Mouse (Mus musculus) MEL (cell line): ENCODE measurements around the gene Zfp790. TPM values are rescaled to one million over a fixed set of nuclear protein-coding genes. Genes with fewer than 3 reads are reported as not detected.

Source experiments
- DNase-seq: peaks from one replicate; pipeline ENCODE4 v3.0.0; 2011; ENCODE audit warnings: low read depth, low spot score
- H3K27ac ChIP-seq: 2 replicates; pipeline ENCODE4 v1.5.1; 2012; ENCODE audit warnings: low read depth, mild to moderate bottlenecking, control low read depth, low read length, moderate library complexity; ENCODE audit not compliant: control insufficient read depth
- H3K27me3 ChIP-seq, 2 experiments: fragments of 150-350 bp in 1 of 2; sonication (generic) in 1 of 2; 2 replicates each; pipeline ENCODE4 v1.6.1; 2012; ENCODE audit warnings: low read length in 2 of 2, mild to moderate bottlenecking in 2 of 2, improper control_type of control experiment in 1 of 2, moderate library complexity in 1 of 2; ENCODE audit not compliant: insufficient read depth in 2 of 2, control insufficient read depth in 1 of 2
- H3K36me3 ChIP-seq, 2 experiments: 2 replicates each; pipeline ENCODE4 v1.6.1; 2012 to 2014; ENCODE audit warnings: low read length in 2 of 2, improper control_type of control experiment in 1 of 2, inconsistent platforms in 1 of 2, mild to moderate bottlenecking in 1 of 2; ENCODE audit not compliant: insufficient read depth in 2 of 2, control insufficient read depth in 1 of 2
- H3K4me1 ChIP-seq, 2 experiments: fragments of 150-350 bp in 1 of 2; sonication (generic) in 1 of 2; 2 replicates each; pipeline ENCODE4 v1.6.1; 2012; ENCODE audit warnings: low read length in 2 of 2, improper control_type of control experiment in 1 of 2, mild to moderate bottlenecking in 1 of 2; ENCODE audit not compliant: insufficient read depth in 2 of 2, control insufficient read depth in 1 of 2
- H3K4me3 ChIP-seq, 2 experiments: fragments of 150-350 bp in 1 of 2; sonication (generic) in 1 of 2; 2 replicates each; pipeline ENCODE4 v1.5.1; 2012; ENCODE audit warnings: low read depth in 2 of 2, low read length in 2 of 2, mild to moderate bottlenecking in 2 of 2, moderate library complexity in 2 of 2, control low read depth in 1 of 2, improper control_type of control experiment in 1 of 2; ENCODE audit not compliant: control insufficient read depth in 1 of 2, insufficient read depth in 1 of 2
- H3K79me2 ChIP-seq: 2 replicates; pipeline ENCODE4 v1.6.1; 2012; ENCODE audit warnings: mild to moderate bottlenecking, low read length, moderate library complexity; ENCODE audit not compliant: control insufficient read depth, poor library complexity, insufficient read depth
- H3K9ac ChIP-seq: 2 replicates; pipeline ENCODE4 v1.6.1; 2012; ENCODE audit warnings: low read depth, mild to moderate bottlenecking, control low read depth, low read length, moderate library complexity; ENCODE audit not compliant: control insufficient read depth, poor library complexity, severe bottlenecking
- H3K9me3 ChIP-seq: fragments of 150-350 bp; sonication (generic); replicated peaks from 2 replicates; pipeline ENCODE4 v1.6.1; 2012; ENCODE audit warnings: mild to moderate bottlenecking, low read length, improper control_type of control experiment, moderate library complexity; ENCODE audit not compliant: insufficient read depth
- BHLHE40 ChIP-seq: IDR thresholded peaks from 2 replicates; pipeline ENCODE4 v1.6.1; 2012; ENCODE audit warnings: low read depth, mild to moderate bottlenecking, inconsistent platforms, low read length, improper control_type of control experiment, borderline replicate concordance
- CTCF ChIP-seq, 3 experiments: IDR thresholded peaks in 2 of 3; conservative IDR thresholded peaks in 1 of 3; 2 replicates each; pipeline ENCODE4 v1.5.1; 2011 to 2012; ENCODE audit warnings: low read length in 3 of 3, low read depth in 2 of 3, mild to moderate bottlenecking in 2 of 3, improper control_type of control experiment in 1 of 3, inconsistent platforms in 1 of 3, mixed read lengths in 1 of 3, moderate library complexity in 1 of 3; ENCODE audit not compliant: control insufficient read depth in 1 of 3, insufficient read depth in 1 of 3, poor library complexity in 1 of 3, severe bottlenecking in 1 of 3
- E2F4 ChIP-seq: IDR thresholded peaks from 2 replicates; pipeline ENCODE4 v1.6.1; 2011; ENCODE audit warnings: low read depth, low read length, improper control_type of control experiment, borderline replicate concordance
- ETS1 ChIP-seq: IDR thresholded peaks from 2 replicates; pipeline ENCODE4 v1.6.1; 2012; ENCODE audit warnings: low read depth, mild to moderate bottlenecking, inconsistent platforms, low read length, improper control_type of control experiment, moderate library complexity
- GABPA ChIP-seq: IDR thresholded peaks from 2 replicates; pipeline ENCODE4 v1.6.1; 2012; ENCODE audit warnings: low read depth, mild to moderate bottlenecking, inconsistent platforms, low read length, improper control_type of control experiment, moderate library complexity
- GATA1 ChIP-seq: IDR thresholded peaks from 2 replicates; pipeline ENCODE4 v1.6.1; 2011; ENCODE audit warnings: low read depth, low read length, improper control_type of control experiment
- JUND ChIP-seq: IDR thresholded peaks from 2 replicates; pipeline ENCODE4 v1.6.1; 2011; ENCODE audit warnings: low read depth, mild to moderate bottlenecking, improper control_type of control experiment, low read length
- MAX ChIP-seq: IDR thresholded peaks from 2 replicates; pipeline ENCODE4 v1.6.1; 2011; ENCODE audit warnings: low read length, improper control_type of control experiment
- MAZ ChIP-seq: IDR thresholded peaks from 2 replicates; pipeline ENCODE4 v1.6.1; 2012; ENCODE audit warnings: low read depth, mild to moderate bottlenecking, inconsistent platforms, low read length, improper control_type of control experiment
- MEF2A ChIP-seq: IDR thresholded peaks from 2 replicates; pipeline ENCODE4 v1.6.1; 2014; ENCODE audit warnings: low read depth, mild to moderate bottlenecking, inconsistent platforms, low read length, improper control_type of control experiment; ENCODE audit not compliant: poor library complexity, insufficient replicate concordance, severe bottlenecking; ENCODE audit errors: extremely low read depth
- MXI1 ChIP-seq: IDR thresholded peaks from 2 replicates; pipeline ENCODE4 v1.6.1; 2011; ENCODE audit warnings: mild to moderate bottlenecking, low read depth, low read length, improper control_type of control experiment
- MYC ChIP-seq: IDR thresholded peaks from 2 replicates; pipeline ENCODE4 v1.6.1; 2011; ENCODE audit warnings: low read depth, mild to moderate bottlenecking, low read length, improper control_type of control experiment, moderate library complexity
- POLR2AphosphoS2 ChIP-seq: IDR thresholded peaks from 2 replicates; pipeline ENCODE4 v1.6.1; 2011; ENCODE audit warnings: low read length, improper control_type of control experiment
- RAD21 ChIP-seq: IDR thresholded peaks from 2 replicates; pipeline ENCODE4 v1.6.1; 2011; ENCODE audit warnings: mild to moderate bottlenecking, low read depth, low read length, improper control_type of control experiment
- RCOR1 ChIP-seq: IDR thresholded peaks from 2 replicates; pipeline ENCODE4 v1.6.1; 2012; ENCODE audit warnings: low read depth, mild to moderate bottlenecking, inconsistent platforms, low read length, improper control_type of control experiment
- SIN3A ChIP-seq: IDR thresholded peaks from 2 replicates; pipeline ENCODE4 v1.6.1; 2012; ENCODE audit warnings: low read length, improper control_type of control experiment, inconsistent platforms
- USF2 ChIP-seq, 2 experiments: IDR thresholded peaks; 2 replicates each; pipeline ENCODE4 v1.6.1; 2011 to 2012; ENCODE audit warnings: improper control_type of control experiment in 2 of 2, low read length in 2 of 2, borderline replicate concordance in 1 of 2, inconsistent platforms in 1 of 2, low read depth in 1 of 2, mild to moderate bottlenecking in 1 of 2; ENCODE audit not compliant: insufficient read depth in 1 of 2
- ZC3H11A ChIP-seq: IDR thresholded peaks from 2 replicates; pipeline ENCODE4 v1.6.1; 2012; ENCODE audit warnings: low read depth, mild to moderate bottlenecking, inconsistent platforms, low read length, improper control_type of control experiment
- ZNF384 ChIP-seq: IDR thresholded peaks from 2 replicates; pipeline ENCODE4 v1.6.1; 2012; ENCODE audit warnings: low read depth, mild to moderate bottlenecking, inconsistent platforms, low read length, improper control_type of control experiment
- polyA plus RNA-seq, 2 experiments: library from polyadenylated mRNA; stranded (reverse) in 1 of 2; unstranded in 1 of 2; fragments of >175 nt in 1 of 2; fragments of >200 nt in 1 of 2; gene quantifications; 2 replicates each; pipeline versions ENCODE4 v1.2.1 to v1.2.4; 2012; ENCODE audit warnings: low replicate concordance in 2 of 2, low read depth in 1 of 2; ENCODE audit not compliant: insufficient read length in 2 of 2, insufficient read depth in 1 of 2, missing spikeins in 1 of 2
- total RNA-seq: library from RNA; depleted of rRNA; stranded (reverse); fragments of 300-350 nt; gene quantifications from 2 replicates; pipeline ENCODE4 v1.2.3, GENCODE M21; 2012

Zfp790 gene
- total and polyA plus RNA-seq, 3 experiments, result 3.8 to 4.9 TPM; not detected in 1

GRCm38 (mm10) chr7:29785023-29785422, 30.9 kb upstream of the Zfp790 start (continued):
- TF ChIP-seq JUND, result no peak
- TF ChIP-seq, all 39 proteins: peak for 6

- Histone ChIP-seq H3K27me3 (no peaks in the 10 kb centered on the region), H3K27ac (no peak overlapping the region), H3K9ac (no peak overlapping the region), H3K4me3 (no peak overlapping the region), H3K9me3 (no peaks in the 10 kb centered on the region), H3K4me1 (no peaks in the 10 kb centered on the region; a peak in 1 of 4 replicates), H3K79me2 (no peaks in the 10 kb centered on the region; the same call in 1 of the 2 replicates), H3K36me3 (peaks cover 0 to 1% of the 10 kb centered on the region in 2 experiments; a peak in 1 of 4 replicates)
- no peak for TF ChIP-seq ZC3H11A
- no peak for TF ChIP-seq MAZ
- no peak for TF ChIP-seq CTCF (IDR thresholded peaks at IDR 0.05 in 2 of 3, conservative IDR thresholded peaks at IDR 0.05 in 1 of 3; ENCODE audit: control insufficient read depth in 1 of 3, insufficient read depth in 1 of 3, low read depth in 2 of 3, low read length in 3 of 3, poor library complexity in 1 of 3, severe bottlenecking in 1 of 3)
- no peak for TF ChIP-seq ETS1
- no peak for TF ChIP-seq E2F4
- TF ChIP-seq USF2 (IDR thresholded peaks at IDR 0.05; ENCODE audit: borderline replicate concordance in 1 of 2, insufficient read depth in 1 of 2, low read depth in 1 of 2, low read length in 2 of 2), result no peak
- no peak for TF ChIP-seq RAD21
- no peak for TF ChIP-seq GABPA
- no peak for TF ChIP-seq RCOR1
- TF ChIP-seq MYC, result no peak
- TF ChIP-seq ZNF384, result no peak
- TF ChIP-seq MXI1, result no peak
- no peak for TF ChIP-seq SIN3A
- no peak for TF ChIP-seq MEF2A
- no peak for TF ChIP-seq BHLHE40
- no peak for TF ChIP-seq POLR2AphosphoS2
- TF ChIP-seq GATA1, result no peak
- no peak for TF ChIP-seq JUND
- no peak for TF ChIP-seq MAX
- DNase-seq, result no peak
These were observed 30.0 kb upstream of the Zfp790 start for GRCm38 (mm10) chr7:29785888-29786287.

GRCm38 (mm10) chr7:29792906-29793305, 23.0 kb upstream of the Zfp790 start:
- Histone ChIP-seq H3K27me3 (no peaks in the 10 kb centered on the region), H3K27ac (no peak overlapping the region), H3K9me3 (no peaks in the 10 kb centered on the region), H3K4me1 (no peaks in the 10 kb centered on the region), H3K4me3 (no peak overlapping the region), H3K36me3 (peaks cover 0 to 1% of the 10 kb centered on the region in 2 experiments; a peak in 1 of 4 replicates), H3K79me2 (no peaks in the 10 kb centered on the region), H3K9ac (no peak overlapping the region)
- DNase-seq, result no peak
- TF ChIP-seq JUND, result no peak
